ENCODE assay signal across 32 mouse cellular contexts in genomic region chr13:91724211-91724610, GRCm38 (mm10). TPM values are rescaled to one million over a fixed set of nuclear protein-coding genes. Genes with fewer than 3 reads are reported as not detected.
DNase-seq lines count a peak whose midpoint lies in the region; ATAC-seq and TF ChIP-seq lines count a peak whose summit lies in the region.
"Had no signal": no experiment of that assay in that cellular context is flagged by ENCODE, and none has a peak within 500 bp of the region (broad histone marks: within the 10 kb centered on the region; RNA-seq: fewer than 3 reads in every experiment).

No protein-coding gene starts in this region.

- H3K9ac ChIP-seq in midbrain, postnatal 0 days (replicated peaks; ENCODE audit: low read length, poor library complexity, severe bottlenecking): no peak overlapping the region
- H3K9ac ChIP-seq in midbrain, embryonic 14.5 days (replicated peaks; ENCODE audit: low read length): no peak overlapping the region
- H3K9ac ChIP-seq in neural tube, embryonic 15.5 days (replicated peaks): no peak overlapping the region
- H3K9ac ChIP-seq: embryonic facial prominence, embryonic 12.5 days; embryonic facial prominence, embryonic 15.5 days; forebrain, postnatal 0 days; heart, embryonic 12.5 days; heart, embryonic 15.5 days; hindbrain, embryonic 14.5 days had no signal

- no peaks in the 10 kb centered on the region for H3K9me3 ChIP-seq in midbrain, postnatal 0 days (ENCODE audit: low read length)
- no peaks in the 10 kb centered on the region for H3K9me3 ChIP-seq in midbrain, embryonic 14.5 days (ENCODE audit: control insufficient read depth, low read length)
- H3K9me3 ChIP-seq in neural tube, embryonic 15.5 days (replicated peaks): no peaks in the 10 kb centered on the region
- H3K9me3 ChIP-seq: embryonic facial prominence, embryonic 12.5 days; embryonic facial prominence, embryonic 15.5 days; heart, embryonic 12.5 days; heart, embryonic 15.5 days had no signal

- H3K4me1 ChIP-seq in midbrain, postnatal 0 days (ENCODE audit: insufficient read depth, low read length): no peaks in the 10 kb centered on the region
- no peaks in the 10 kb centered on the region for H3K4me1 ChIP-seq in midbrain, embryonic 14.5 days (ENCODE audit: control insufficient read depth, insufficient read depth, low read length)
- H3K4me1 ChIP-seq in small intestine, adult 2 months (ENCODE audit: control insufficient read depth, insufficient read depth, insufficient read length, low read length): peaks cover 9% of the 10 kb centered on the region
- no peaks in the 10 kb centered on the region for H3K4me1 ChIP-seq in neural tube, embryonic 15.5 days
- H3K4me1 ChIP-seq: embryonic facial prominence, embryonic 12.5 days; embryonic facial prominence, embryonic 15.5 days; heart, embryonic 12.5 days; heart, embryonic 15.5 days had no signal

- ATAC-seq in midbrain, postnatal 0 days (ENCODE audit: low FRiP score): 0 out of 2 replicates have a peak, but pooled peaks have one; percentile 16
- ATAC-seq in midbrain, embryonic 14.5 days (ENCODE audit: low FRiP score, low TSS enrichment): no peak
- peak; percentile 35 for ATAC-seq in Patski
- ATAC-seq in neural tube, embryonic 15.5 days (ENCODE audit: low FRiP score): no peak
- ATAC-seq: CD4-positive, CD25-positive, alpha-beta regulatory T cell, adult 4 months; inflammation-experienced regulatory T-cells, adult 6 months had no signal

- H3K27ac ChIP-seq in midbrain, postnatal 0 days (ENCODE audit: low read depth, low read length): no peak overlapping the region
- H3K27ac ChIP-seq in midbrain, embryonic 14.5 days (replicated peaks; ENCODE audit: low read depth, low read length): no peak overlapping the region
- peak overlapping the region; percentile 24; the same call in 1 of the 2 replicates for H3K27ac ChIP-seq in small intestine, adult 2 months (ENCODE audit: insufficient read depth, low read depth, low read length)
- H3K27ac ChIP-seq in neural tube, embryonic 15.5 days (replicated peaks): no peak overlapping the region
- H3K27ac ChIP-seq: embryonic facial prominence, embryonic 12.5 days; embryonic facial prominence, embryonic 15.5 days; gastrocnemius, adult 2 months; heart, embryonic 15.5 days; hindbrain, embryonic 14.5 days; hindbrain, postnatal 0 days had no signal

- POLR2A ChIA-PET in Patski (lab: Charles Lee): no interaction called here

- DNase-seq in heart, adult 11 months: peak; percentile 55
- no peak for DNase-seq in heart, postnatal 25 days (ENCODE audit: low spot score)
- DNase-seq in midbrain, postnatal 0 days (ENCODE audit: low spot score): no peak
- no peak for DNase-seq in midbrain, embryonic 14.5 days
- no peak for DNase-seq in Patski (ENCODE audit: low read depth, low spot score)
- DNase-seq in urinary bladder, adult 18-20 months (ENCODE audit: low spot score in 2 of 2): no peak
- DNase-seq: adrenal gland, adult 8-10 months; adrenal gland, postnatal 25 days; cerebellum, adult 11 months; cerebellum, adult 2 months; cerebellum, adult 9-11 months; cerebellum, postnatal 25 days; forebrain, postnatal 0 days; gastrocnemius, adult 2 months; gastrocnemius, postnatal 14 days; heart, adult 18-20 months; heart, postnatal 10 days; heart, postnatal 4 days had no signal

- no peaks in the 10 kb centered on the region for H3K36me3 ChIP-seq in midbrain, postnatal 0 days (ENCODE audit: insufficient read depth, low read length)
- H3K36me3 ChIP-seq in midbrain, embryonic 14.5 days (ENCODE audit: control insufficient read depth, insufficient read depth, low read length): no peaks in the 10 kb centered on the region
- no peaks in the 10 kb centered on the region for H3K36me3 ChIP-seq in small intestine, adult 2 months (ENCODE audit: control insufficient read depth, insufficient read depth, low read length)
- no peaks in the 10 kb centered on the region for H3K36me3 ChIP-seq in neural tube, embryonic 15.5 days
- H3K36me3 ChIP-seq: embryonic facial prominence, embryonic 12.5 days; embryonic facial prominence, embryonic 15.5 days; heart, embryonic 12.5 days; heart, embryonic 15.5 days had no signal

- no peak overlapping the region for H3K4me2 ChIP-seq in midbrain, postnatal 0 days (ENCODE audit: low read depth, low read length, poor library complexity, severe bottlenecking)
- H3K4me2 ChIP-seq in midbrain, embryonic 14.5 days (ENCODE audit: low read length): no peak overlapping the region
- no peak overlapping the region for H3K4me2 ChIP-seq in neural tube, embryonic 15.5 days
- H3K4me2 ChIP-seq: embryonic facial prominence, embryonic 12.5 days; embryonic facial prominence, embryonic 15.5 days; heart, embryonic 12.5 days; heart, embryonic 15.5 days; hindbrain, embryonic 14.5 days had no signal

- no peak overlapping the region for H3K4me3 ChIP-seq in midbrain, postnatal 0 days (ENCODE audit: low read depth, low read length)
- no peak overlapping the region for H3K4me3 ChIP-seq in midbrain, embryonic 14.5 days (replicated peaks; ENCODE audit: low read depth, low read length)
- no peak overlapping the region for H3K4me3 ChIP-seq in small intestine, adult 2 months (ENCODE audit: low read depth, low read length)
- no peak overlapping the region for H3K4me3 ChIP-seq in neural tube, embryonic 15.5 days (replicated peaks)
- H3K4me3 ChIP-seq: embryonic facial prominence, embryonic 12.5 days; embryonic facial prominence, embryonic 15.5 days; gastrocnemius, adult 2 months; heart, embryonic 12.5 days; heart, embryonic 15.5 days had no signal

- in situ Hi-C loops in Patski (cut with MboI; ENCODE audit: low pct_unique_long_range_greater_than_20kb): no loop called here

- no peak for TF ChIP-seq CTCF in midbrain, postnatal 0 days (IDR thresholded peaks at IDR 0.05)
- no peak for TF ChIP-seq CTCF in Patski (IDR thresholded peaks at IDR 0.05)
- TF ChIP-seq CTCF in small intestine, adult 2 months (IDR thresholded peaks at IDR 0.05; ENCODE audit: extremely low read depth, insufficient read length, insufficient replicate concordance, low read depth, low read length): no peak

- no peak for TF ChIP-seq POLR2A in small intestine, adult 2 months (IDR thresholded peaks at IDR 0.05; ENCODE audit: low read depth, low read length)

- intact Hi-C loops in heart, postnatal 25 days (cut with DNase I): no loop called here

- 89% methylated on average over 3 of the region's 3 CpGs for WGBS in midbrain, postnatal 0 days
- WGBS in midbrain, embryonic 14.5 days: 92% methylated on average over 3 of the region's 3 CpGs
- WGBS in small intestine, adult 2 months: 62% methylated on average over 3 of the region's 3 CpGs
- 86% methylated on average over 3 of the region's 3 CpGs for WGBS in neural tube, embryonic 15.5 days

- no peaks in the 10 kb centered on the region for H3K27me3 ChIP-seq in midbrain, postnatal 0 days (ENCODE audit: insufficient read depth, low read length)
- no peaks in the 10 kb centered on the region for H3K27me3 ChIP-seq in midbrain, embryonic 14.5 days (ENCODE audit: control insufficient read depth, insufficient read depth, low read length)
- no peaks in the 10 kb centered on the region for H3K27me3 ChIP-seq in Patski
- no peaks in the 10 kb centered on the region for H3K27me3 ChIP-seq in small intestine, adult 2 months (ENCODE audit: control insufficient read depth, insufficient read depth, low read length)
- no peaks in the 10 kb centered on the region for H3K27me3 ChIP-seq in neural tube, embryonic 15.5 days (replicated peaks)
- H3K27me3 ChIP-seq: embryonic facial prominence, embryonic 12.5 days; embryonic facial prominence, embryonic 15.5 days; heart, embryonic 12.5 days; heart, embryonic 15.5 days had no signal

- CTCF ChIA-PET in Patski (lab: Charles Lee): no interaction called here

RNA-seq across cellular contexts. Expression of gene Acot12, which starts 17.1 kb away (rescaled TPM):
- not detected for total RNA-seq in heart, postnatal 25 days (2021)
- total RNA-seq in midbrain, postnatal 0 days (2014; rRNA removed): 0.44 and 0.47 TPM in 2 replicates
- polyA plus RNA-seq in midbrain, postnatal 0 days (2015; fragmentation: Nextera tagmentation; extraction: Ambion mirVana): 0.21 and 0.35 TPM in 2 replicates
- not detected in 2 replicates for polyA plus RNA-seq in midbrain, embryonic 14.5 days (2014; fragmentation: Nextera tagmentation; extraction: Ambion mirVana)
- polyA plus RNA-seq in Patski (2021): not detected
- 12.1 and 31.8 TPM in 2 replicates for polyA plus RNA-seq in small intestine, adult 2 months (2012; rRNA removed)
- polyA plus RNA-seq in neural tube, embryonic 15.5 days (2015; fragmentation: Nextera tagmentation; extraction: Ambion mirVana): 0.17 and 0.41 TPM in 2 replicates
- total RNA-seq: common myeloid progenitor, adult 5-6 weeks; gastrocnemius, adult 2 months; gastrocnemius, postnatal 14 days; heart, adult 18-20 months; heart, postnatal 4 days; MEL had no signal
- polyA plus RNA-seq: CD4-positive, CD25-positive, alpha-beta regulatory T cell, adult 4 months; forebrain, embryonic 11.5 days; forebrain, embryonic 14.5 days; heart, embryonic 12.5 days; inflammation-experienced regulatory T-cells, adult 6 months had no signal

Comparison
In these comparisons a context has a peak if more than half of its experiments do, and no peak if none do; other contexts are left out.
1. ATAC-seq: peak in midbrain, postnatal 0 days (single experiment) and Patski (single experiment); none in midbrain, embryonic 14.5 days (single experiment) and neural tube, embryonic 15.5 days (single experiment).